Mouse (Mus musculus): ENCODE results near the gene 2610507B11Rik.

2610507B11Rik gene

DNA sequence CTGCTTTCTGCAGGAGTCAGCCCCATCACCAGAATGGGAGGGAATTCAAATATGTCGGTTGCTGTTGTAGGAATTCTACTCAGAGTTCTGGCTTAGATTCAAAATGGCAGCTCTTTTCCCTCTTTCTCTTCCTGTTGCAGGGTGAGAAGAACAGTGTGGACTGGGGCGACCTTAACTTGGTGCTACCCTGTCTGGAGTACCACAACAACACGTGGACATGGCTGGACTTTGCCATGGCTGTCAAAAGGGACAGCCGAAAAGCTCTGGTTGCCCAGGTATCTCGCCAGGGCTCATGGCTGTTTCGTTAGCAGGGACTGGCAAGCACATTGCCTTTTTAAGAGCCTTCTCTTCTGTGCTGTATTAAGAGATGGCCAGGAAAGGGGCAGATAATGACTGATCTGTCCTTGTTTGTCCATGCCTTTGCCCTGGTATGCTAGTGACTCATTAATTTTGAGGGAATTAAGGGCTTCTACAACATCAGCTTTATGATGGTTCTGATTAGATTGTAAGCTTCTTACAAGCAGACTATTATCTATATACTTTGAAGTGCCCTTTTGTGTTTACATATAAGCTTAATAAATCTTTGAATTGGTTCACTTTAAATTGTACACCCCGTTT is 27.7 kb downstream of the 2610507B11Rik start:
- DNase-seq (ENCODE audit: low spot score) = no peak

DNA sequence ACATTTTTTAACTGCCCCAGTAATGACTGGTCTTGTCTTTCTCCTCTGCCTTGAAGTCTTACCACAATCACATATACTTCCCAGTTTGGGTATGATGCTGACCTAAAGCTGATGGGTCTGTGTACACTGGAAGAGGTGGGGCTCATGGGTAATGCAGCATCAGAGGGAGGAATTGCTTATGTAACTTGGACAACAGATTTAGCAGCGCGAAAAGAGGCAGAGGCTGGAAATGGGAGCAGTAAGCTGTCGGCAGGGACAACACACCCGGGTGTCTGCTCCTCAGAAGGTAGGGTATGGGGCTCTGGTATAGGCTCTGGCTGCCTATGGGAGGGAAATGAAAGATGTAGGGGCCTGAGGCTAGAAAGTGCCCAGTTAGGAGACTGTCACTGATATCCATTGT is 29.1 kb downstream of the 2610507B11Rik start, which contains the start of gene BC030499:
BC030499 (plus strand) TSS at position 188 of the 400 bp plus-strand sequence.
- no peak for DNase-seq (ENCODE audit: low spot score)

- no peak for DNase-seq (ENCODE audit: low spot score)
Measured at GRCm38 (mm10) chr11:78294585-78294984, 33.0 kb downstream of the 2610507B11Rik start.

DNA sequence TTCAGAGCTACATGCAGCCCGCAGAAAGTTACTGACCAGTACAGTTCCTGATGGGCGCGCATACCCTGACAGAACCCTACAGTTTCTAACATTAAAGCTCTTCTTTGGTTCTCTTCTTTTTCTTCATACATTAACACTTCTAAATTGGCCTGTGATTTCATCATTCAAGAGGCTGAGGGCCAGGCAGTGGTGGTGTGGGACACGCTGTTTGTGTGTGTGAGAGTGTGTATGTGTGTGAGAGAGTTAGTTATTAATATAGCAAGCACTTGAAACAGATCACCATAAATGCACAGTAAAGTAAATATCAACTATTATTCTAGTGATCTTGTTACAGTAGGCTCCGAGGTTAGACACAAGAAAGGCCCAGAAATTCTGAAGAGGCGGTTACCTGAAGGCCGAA is 39.4 kb downstream of the 2610507B11Rik start:
- no peak for DNase-seq (ENCODE audit: low spot score)

DNA sequence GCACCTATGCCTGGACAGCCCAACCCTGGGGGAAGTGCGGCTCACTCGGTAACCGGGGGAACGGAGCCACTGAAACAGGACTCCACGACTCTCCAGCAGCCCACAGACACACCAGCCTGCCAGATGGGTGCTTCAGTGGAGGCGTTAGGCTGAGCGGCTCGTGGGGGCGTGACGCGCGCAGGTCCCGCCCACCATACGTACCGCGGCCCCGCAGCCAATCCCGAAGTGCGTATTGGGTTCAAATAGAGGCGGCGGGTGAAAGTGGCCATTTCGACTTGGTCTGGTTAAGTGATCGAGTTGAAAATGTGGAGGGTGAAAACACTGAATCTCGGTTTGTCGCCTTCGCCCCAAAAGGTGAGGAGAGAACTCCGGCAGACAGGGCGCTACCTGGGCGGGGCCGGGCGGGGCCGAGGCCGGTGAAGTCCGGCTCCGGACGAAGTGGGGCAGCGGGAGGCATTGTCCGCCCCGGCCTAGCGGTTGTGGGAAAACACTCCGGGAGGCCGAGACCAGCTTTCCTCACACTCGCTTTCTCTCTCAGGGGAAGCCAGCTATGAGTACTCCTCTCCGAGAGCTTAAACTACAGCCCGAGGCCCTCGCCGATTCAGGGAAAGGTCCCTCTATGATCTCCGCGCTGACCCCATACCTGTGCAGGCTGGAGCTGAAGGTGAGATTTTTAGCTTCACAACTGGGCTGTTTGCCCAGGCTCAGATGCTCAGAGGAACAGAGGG is 40.0 kb downstream of the 2610507B11Rik start, which contains the start of gene Spag5:
Spag5 (plus strand) TSS at position 173 of the 728 bp plus-strand sequence.
- peak; percentile 89 for DNase-seq (ENCODE audit: low spot score)

- DNase-seq (ENCODE audit: low spot score) = no peak
Measured at GRCm38 (mm10) chr11:78305272-78305671, 43.7 kb downstream of the 2610507B11Rik start.

GRCm38 (mm10) chr11:78310861-78311511 is 49.4 kb downstream of the 2610507B11Rik start:
- no peak for DNase-seq (ENCODE audit: low spot score)

GRCm38 (mm10) chr11:78313662-78314061 is 52.1 kb downstream of the 2610507B11Rik start:
- no peak for DNase-seq (ENCODE audit: low spot score)

- DNase-seq (ENCODE audit: low spot score) = no peak
Measured at GRCm38 (mm10) chr11:78318411-78318810, 56.9 kb downstream of the 2610507B11Rik start.

GRCm38 (mm10) chr11:78322076-78322831 is 60.7 kb downstream of the 2610507B11Rik start:
- no peak for DNase-seq (ENCODE audit: low spot score)

- peak; percentile 82 for DNase-seq (ENCODE audit: low spot score)
Measured at GRCm38 (mm10) chr11:78322860-78323259, 61.3 kb downstream of the 2610507B11Rik start, which contains the start of gene Aldoc. TSS of gene Aldoc (plus strand) at chr11:78322968.

DNA sequence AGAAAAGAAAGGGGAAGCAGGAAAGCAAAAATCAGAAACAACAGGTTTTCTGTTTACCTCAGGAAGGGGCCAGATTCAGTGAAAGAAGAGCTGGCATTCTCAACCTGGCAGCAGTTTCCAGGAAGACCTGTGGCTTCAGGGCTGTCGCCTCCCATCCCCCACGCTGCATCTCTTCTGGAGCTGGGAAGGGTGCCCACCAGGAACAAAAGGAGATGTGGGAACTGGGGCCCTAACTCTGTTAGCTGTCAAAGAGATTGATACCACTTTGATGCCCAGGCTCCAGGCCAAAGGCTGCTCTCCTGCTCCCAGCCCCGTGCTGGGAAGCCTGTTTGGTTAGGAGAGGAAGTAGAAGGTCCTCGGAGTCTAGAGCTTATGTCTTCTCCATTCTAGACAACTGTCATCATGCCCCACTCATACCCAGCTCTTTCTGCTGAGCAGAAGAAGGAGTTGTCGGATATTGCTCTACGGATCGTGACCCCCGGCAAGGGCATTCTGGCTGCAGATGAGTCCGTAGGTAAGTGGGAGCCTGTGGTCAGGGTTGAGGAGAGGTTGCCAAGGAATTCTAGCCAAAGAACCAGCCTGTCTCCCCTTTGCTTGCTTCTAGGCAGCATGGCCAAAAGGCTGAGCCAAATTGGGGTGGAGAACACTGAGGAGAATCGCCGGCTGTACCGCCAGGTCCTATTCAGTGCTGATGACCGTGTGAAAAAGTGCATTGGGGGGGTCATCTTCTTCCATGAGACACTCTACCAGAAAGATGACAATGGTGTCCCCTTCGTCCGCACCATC is 62.6 kb downstream of the 2610507B11Rik start:
- no peak for DNase-seq (ENCODE audit: low spot score)

DNA sequence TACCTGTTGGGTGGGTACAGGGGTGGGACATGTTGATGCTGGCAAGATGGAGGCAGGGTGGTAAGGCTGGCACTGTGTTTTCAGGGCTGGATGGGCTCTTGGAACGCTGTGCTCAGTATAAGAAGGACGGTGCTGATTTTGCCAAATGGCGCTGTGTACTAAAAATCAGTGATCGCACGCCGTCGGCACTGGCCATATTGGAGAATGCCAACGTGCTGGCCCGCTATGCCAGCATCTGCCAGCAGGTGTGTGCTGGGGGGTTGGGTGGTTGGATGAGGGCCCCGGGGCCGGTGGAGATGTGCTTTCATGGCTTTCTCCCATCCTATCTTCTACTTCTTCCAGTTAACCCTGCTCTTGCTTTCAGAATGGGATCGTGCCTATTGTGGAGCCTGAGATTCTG is 63.4 kb downstream of the 2610507B11Rik start:
- no peak for DNase-seq (ENCODE audit: low spot score)

DNA sequence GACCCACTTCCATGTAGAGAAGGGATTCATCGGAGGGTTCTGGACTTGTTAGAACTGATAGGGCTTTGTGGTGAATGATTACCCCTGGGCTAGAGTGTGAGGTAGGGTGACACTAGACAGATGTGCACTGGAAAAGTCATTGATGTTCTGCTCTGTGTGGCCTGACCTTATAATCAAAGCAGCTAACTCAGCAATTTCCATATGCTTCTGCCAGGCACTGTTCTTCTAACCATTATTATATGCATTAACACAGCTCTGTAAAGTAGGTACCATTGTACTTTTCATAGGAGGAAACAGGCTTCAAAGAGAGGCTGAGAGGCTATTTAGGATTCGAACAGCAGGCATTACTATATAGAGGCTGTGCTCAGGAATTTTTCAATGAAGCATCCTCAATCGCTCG is 65.7 kb downstream of the 2610507B11Rik start:
- DNase-seq (ENCODE audit: low spot score) = no peak

DNA sequence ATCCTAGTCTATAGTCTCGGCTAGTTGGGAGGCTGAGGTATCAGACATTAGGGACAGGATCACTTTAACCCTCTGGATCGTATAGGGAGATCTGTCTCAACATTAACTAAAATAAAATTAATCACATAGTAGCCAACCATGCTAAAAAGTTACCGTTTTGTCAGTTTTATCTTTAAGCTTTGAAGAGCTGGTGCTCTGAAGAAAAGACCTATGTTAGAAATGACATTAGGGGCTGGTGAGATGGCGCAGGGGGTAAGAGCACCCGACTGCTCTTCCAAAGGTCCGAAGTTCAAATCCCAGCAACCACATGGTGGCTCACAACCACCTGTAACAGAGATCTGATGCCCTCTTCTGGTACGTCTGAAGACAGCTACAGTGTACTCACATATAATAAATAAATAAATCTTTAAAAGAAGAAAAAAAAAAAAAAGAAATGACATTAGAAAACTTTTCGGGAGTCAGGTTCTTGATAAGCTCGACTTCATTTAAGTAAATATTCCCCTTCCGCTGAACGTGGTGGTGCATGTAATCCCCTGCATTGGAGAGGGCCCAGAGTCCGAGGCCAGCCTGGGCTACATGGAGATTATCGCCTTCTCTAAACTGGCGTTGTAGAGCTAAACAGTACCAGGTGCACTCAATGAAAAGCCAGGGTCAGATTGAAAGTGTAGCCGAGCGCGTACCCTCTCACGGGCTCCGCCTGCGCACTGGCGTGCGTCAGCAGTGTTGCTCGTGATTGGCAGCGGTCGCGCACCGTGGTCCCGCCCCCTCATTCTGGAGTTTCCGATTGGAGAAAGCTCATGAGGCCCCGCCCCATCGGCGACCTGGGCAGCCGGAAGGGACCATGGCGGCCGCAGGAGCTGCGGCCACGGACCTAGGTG is 66.3 kb downstream of the 2610507B11Rik start, which contains the start of gene Pigs:
Pigs (plus strand) TSS at position 782 of the 878 bp plus-strand sequence.
- DNase-seq (ENCODE audit: low spot score) = peak; percentile 96

- no peak for DNase-seq (ENCODE audit: low spot score)
Measured at GRCm38 (mm10) chr11:78328512-78329056, 67.0 kb downstream of the 2610507B11Rik start.

GRCm38 (mm10) chr11:78332676-78333075 is 71.1 kb downstream of the 2610507B11Rik start:
- no peak for DNase-seq (ENCODE audit: low spot score)

DNA sequence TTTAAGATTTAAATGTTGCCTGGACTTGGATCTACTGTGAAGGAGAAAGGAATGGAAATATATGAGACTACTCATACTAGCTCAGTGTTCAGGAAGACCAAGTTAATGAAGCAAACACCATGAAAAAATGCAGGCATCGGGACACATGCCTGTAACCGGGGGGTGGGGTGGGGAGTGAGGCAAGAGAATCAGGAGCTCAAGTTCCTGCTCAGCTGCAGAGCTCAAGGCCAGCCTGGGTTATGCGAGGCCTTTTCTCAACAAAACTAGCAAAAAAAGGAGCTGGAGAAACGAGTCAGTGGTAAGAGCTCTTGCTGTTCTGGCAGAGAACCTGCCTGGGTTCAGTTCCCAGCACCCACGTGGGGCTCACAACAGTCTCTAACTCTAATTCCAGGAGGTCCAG is 72.4 kb downstream of the 2610507B11Rik start:
- no peak for DNase-seq (ENCODE audit: low spot score)

DNA sequence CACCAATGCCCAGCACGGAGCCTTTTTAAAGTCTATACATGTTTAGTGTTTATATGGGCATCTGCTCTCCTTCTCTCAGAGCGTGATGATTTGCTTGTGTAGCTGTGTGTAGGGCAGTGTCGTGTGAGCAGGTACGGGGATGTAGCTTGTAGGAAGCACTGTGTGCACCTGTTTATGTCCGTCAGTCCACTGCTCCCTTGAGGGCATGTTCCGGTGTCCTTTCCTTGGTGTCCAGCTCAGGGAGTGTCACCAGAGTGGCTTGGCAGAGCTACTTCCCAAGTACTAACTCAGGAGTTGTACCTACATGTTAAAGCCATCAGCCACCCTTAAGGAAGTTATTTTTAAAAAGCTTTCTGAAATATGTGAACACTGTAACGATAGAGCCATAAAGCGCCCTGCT is 75.5 kb downstream of the 2610507B11Rik start:
- DNase-seq (ENCODE audit: low spot score) = no peak

Data from ovary, postnatal 36 days (tissue).